Mouse (Mus musculus) intestine, embryonic 16.5 days (tissue): ENCODE data around the gene Pde4a. TPM values are rescaled to one million over a fixed set of nuclear protein-coding genes. Genes with fewer than 3 reads are reported as not detected.
"Not testable (repeated sequence)": the region's sequence is repeated elsewhere in the genome, so short reads cannot be mapped to it uniquely, and the experiment has no call there.

Source experiments
- ATAC-seq: fragments of 200-750 bp; cut with Nextera tagmentation; 2 replicates; pipeline ENCODE4 v1.8.0; 2017; ENCODE audit warnings: moderate TSS enrichment, moderate library complexity
- H3K27ac ChIP-seq: fragments of 300-500 bp; sonication (generic); 2 replicates; pipeline ENCODE4 v1.5.1; 2014; ENCODE audit warnings: mild to moderate bottlenecking, low read length
- H3K27me3 ChIP-seq: fragments of 300-500 bp; sonication (generic); replicated peaks from 2 replicates; pipeline ENCODE4 v1.6.1; 2014; ENCODE audit warnings: low read length, control low read depth, mixed read lengths; ENCODE audit not compliant: control insufficient read depth, insufficient read depth
- H3K36me3 ChIP-seq: fragments of 300-500 bp; sonication (generic); 2 replicates; pipeline ENCODE4 v1.6.1; 2014; ENCODE audit warnings: low read length, control low read depth; ENCODE audit not compliant: control insufficient read depth, insufficient read depth
- H3K4me1 ChIP-seq: fragments of 300-500 bp; sonication (generic); 2 replicates; pipeline ENCODE4 v1.6.1; 2014; ENCODE audit warnings: low read length, control low read depth, mixed read lengths; ENCODE audit not compliant: control insufficient read depth, insufficient read depth
- H3K4me2 ChIP-seq: fragments of 300-500 bp; sonication (generic); 2 replicates; pipeline ENCODE4 v1.6.1; 2014; ENCODE audit warnings: low read depth, low read length, control low read depth
- H3K4me3 ChIP-seq: fragments of 300-500 bp; sonication (generic); 2 replicates; pipeline ENCODE4 v1.5.1; 2014; ENCODE audit warnings: mild to moderate bottlenecking, low read length
- H3K9ac ChIP-seq: fragments of 300-500 bp; sonication (generic); 2 replicates; pipeline ENCODE4 v1.6.1; 2014; ENCODE audit warnings: low read depth, low read length
- H3K9me3 ChIP-seq: fragments of 300-500 bp; sonication (generic); 2 replicates; pipeline ENCODE4 v1.6.1; 2016; ENCODE audit warnings: low read length, control low read depth; ENCODE audit not compliant: control insufficient read depth
- WGBS: fragments of 180-500 bp; shearing (Covaris S2); extraction: QIAGEN DNeasy Blood & Tissue Kit; methylation state at CpG from one replicate; pipeline ENCODE4 v1.1.7; 2014; 5-methylcytosine and 5-hydroxymethylcytosine counted together
- polyA plus RNA-seq: library from polyadenylated mRNA; unstranded; fragments of >200 nt; fragmentation: Nextera tagmentation; extraction: Ambion mirVana; gene quantifications from 2 replicates; pipeline ENCODE4 v1.2.1, GENCODE M21; 2015

Pde4a gene
- polyA plus RNA-seq, 1 experiment from 2014 or later, result 6.2 TPM

DNA sequence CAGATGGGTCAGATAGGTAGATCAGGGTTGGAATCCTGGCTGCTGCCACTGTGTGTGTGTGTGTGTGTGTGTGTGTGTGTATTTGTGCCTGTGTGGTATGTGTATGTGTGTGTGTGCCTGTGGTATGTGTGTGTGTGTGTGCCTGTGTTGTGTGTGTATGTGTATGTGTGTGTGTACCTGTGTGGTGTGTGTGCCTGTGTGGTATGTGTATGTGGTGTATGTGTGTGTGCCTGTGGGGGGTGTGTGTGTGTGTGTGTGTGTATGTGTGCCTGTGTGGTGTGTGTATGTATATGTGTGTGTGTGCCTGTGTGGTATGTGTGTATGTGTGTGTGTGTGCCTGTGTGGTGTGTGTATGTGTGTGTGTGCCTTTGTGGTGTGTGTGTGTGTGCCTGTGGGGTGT lies 89.2 kb downstream of the Pde4a start:
- Histone ChIP-seq H3K27me3 (peaks cover 15% of the 10 kb centered on the region), H3K9me3 (no peaks in the 10 kb centered on the region), H3K36me3 (no peaks in the 10 kb centered on the region), H3K4me3 (no peak overlapping the region), H3K9ac (no peak overlapping the region), H3K4me1 (peaks cover 4% of the 10 kb centered on the region; the same call in 1 of the 2 replicates), H3K4me2 (no peak overlapping the region), H3K27ac (no peak overlapping the region)
- no peak for ATAC-seq

DNA sequence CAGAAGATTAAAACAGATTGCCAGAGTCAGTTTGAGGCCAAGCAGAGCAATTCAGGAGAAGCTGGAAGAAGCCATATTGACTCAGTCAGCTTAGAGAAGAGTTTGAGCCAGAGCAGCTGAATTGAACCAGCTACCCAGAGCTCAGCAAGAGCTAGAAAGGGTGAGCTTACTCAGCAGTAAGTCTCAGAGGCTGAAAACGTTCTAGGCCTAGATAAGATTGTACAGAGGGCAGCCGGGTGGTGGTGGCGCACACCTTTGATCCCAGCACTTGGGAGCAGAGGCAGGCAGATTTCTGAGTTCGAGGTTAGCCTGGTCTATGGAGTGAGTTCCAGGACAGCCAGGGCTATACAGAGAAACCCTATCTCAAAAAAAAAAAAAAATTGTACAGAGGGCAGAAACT lies 90.8 kb downstream of the Pde4a start:
- not testable (repeated sequence) for ATAC-seq, H3K9ac ChIP-seq, H3K27ac ChIP-seq, H3K4me1 ChIP-seq, H3K27me3 ChIP-seq, H3K36me3 ChIP-seq, H3K4me2 ChIP-seq, H3K9me3 ChIP-seq, H3K4me3 ChIP-seq
- 78% methylated on average over 4 of the region's 4 CpGs for WGBS

GRCm38 (mm10) chr9:21260491-21261040 lies 95.1 kb downstream of the Pde4a start:
- Histone ChIP-seq H3K4me2 (no peak overlapping the region), H3K4me1 (peaks cover 16% of the 10 kb centered on the region), H3K27me3 (no peaks in the 10 kb centered on the region; the same call in 1 of the 2 replicates), H3K4me3 (no peak overlapping the region), H3K9me3 (no peaks in the 10 kb centered on the region), H3K36me3 (no peaks in the 10 kb centered on the region), H3K27ac (no peak overlapping the region), H3K9ac (no peak overlapping the region)
- ATAC-seq, result no peak
- WGBS, result 79% methylated on average over 6 of the region's 6 CpGs

DNA sequence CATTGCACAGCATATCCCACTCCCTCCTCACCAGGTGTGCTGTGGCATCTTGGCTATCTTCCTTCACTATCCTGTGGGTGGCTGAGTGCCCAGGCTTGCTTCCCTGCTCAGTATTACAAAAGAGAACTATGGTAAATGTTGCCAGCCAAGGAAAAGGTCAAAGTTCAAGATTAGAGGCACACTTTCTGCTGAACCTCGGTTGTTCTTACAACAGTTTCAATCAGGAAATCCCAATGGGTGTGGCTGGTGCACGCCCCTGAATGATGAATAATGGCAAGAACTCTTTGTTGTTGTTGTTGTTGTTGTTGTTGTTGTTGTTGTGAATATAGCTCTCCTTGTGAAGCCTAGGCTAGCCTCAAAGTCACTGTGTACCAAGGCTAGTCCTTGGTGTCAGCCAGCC lies 96.3 kb downstream of the Pde4a start:
- 43% methylated on average over 2 of the region's 2 CpGs for WGBS
- H3K4me3 ChIP-seq, result no peak overlapping the region
- H3K9ac ChIP-seq, result no peak overlapping the region
- no peaks in the 10 kb centered on the region for H3K9me3 ChIP-seq
- H3K27me3 ChIP-seq, result no peaks in the 10 kb centered on the region; the same call in 1 of the 2 replicates
- H3K4me1 ChIP-seq, result peaks cover 26% of the 10 kb centered on the region
- H3K36me3 ChIP-seq, result no peaks in the 10 kb centered on the region
- no peak for ATAC-seq
- H3K4me2 ChIP-seq, result no peak overlapping the region
- H3K27ac ChIP-seq, result peak overlapping the region; percentile 18; the same call in 1 of the 2 replicates

Other genes starting within 250 kb of the Pde4a start
- gene Dnmt1, start 205.8 kb upstream of the Pde4a start, polyA plus RNA-seq, result 56.3 and 56.9 TPM in 2 replicates
- 24.3 and 24.4 TPM in 2 replicates for gene S1pr2, start 188.9 kb upstream of the Pde4a start, polyA plus RNA-seq
- gene Mrpl4, start 163.0 kb upstream of the Pde4a start, polyA plus RNA-seq, result 165 and 181 TPM in 2 replicates
- gene Icam1, start 149.7 kb upstream of the Pde4a start, polyA plus RNA-seq, result 12.7 and 13.7 TPM in 2 replicates
- 1.8 and 5.4 TPM in 2 replicates for gene Icam4, start 136.3 kb upstream of the Pde4a start, polyA plus RNA-seq
- 0.09 and 0.10 TPM in 2 replicates for gene Icam5, start 133.6 kb upstream of the Pde4a start, polyA plus RNA-seq
- 0.51 and 1.3 TPM in 2 replicates for gene Zglp1, start 98.6 kb upstream of the Pde4a start, polyA plus RNA-seq
- gene Gm49373, start 92.6 kb upstream of the Pde4a start, polyA plus RNA-seq, result 0.44 and 0.55 TPM in 2 replicates
- gene Fdx1l, start 92.1 kb upstream of the Pde4a start, polyA plus RNA-seq, result 63.3 and 69.8 TPM in 2 replicates
- gene Gm38431, start 73.7 kb upstream of the Pde4a start, polyA plus RNA-seq, result 2.5 and 2.9 TPM in 2 replicates
- gene Raver1, start 73.7 kb upstream of the Pde4a start, polyA plus RNA-seq, result 57.7 and 64.7 TPM in 2 replicates
- 17.0 and 18.1 TPM in 2 replicates for gene Tyk2, start 34.5 kb upstream of the Pde4a start, polyA plus RNA-seq
- 247 and 261 TPM in 2 replicates for gene Cdc37, start 15.7 kb upstream of the Pde4a start, polyA plus RNA-seq
- gene Keap1, start 73.6 kb downstream of the Pde4a start, polyA plus RNA-seq, result 58.1 and 59.7 TPM in 2 replicates
- 0.06 TPM in 1 of 2 replicates, not detected in the other for gene S1pr5, start 82.7 kb downstream of the Pde4a start, polyA plus RNA-seq
- gene Atg4d, start 99.6 kb downstream of the Pde4a start, polyA plus RNA-seq, result 62.1 and 62.3 TPM in 2 replicates
- 12.3 and 13.2 TPM in 2 replicates for gene Kri1, start 122.3 kb downstream of the Pde4a start, polyA plus RNA-seq
- gene Cdkn2d, start 125.7 kb downstream of the Pde4a start, polyA plus RNA-seq, result 40.2 and 42.5 TPM in 2 replicates
- 158 and 172 TPM in 2 replicates for gene Ap1m2, start 146.6 kb downstream of the Pde4a start, polyA plus RNA-seq
- 44.6 and 50.2 TPM in 2 replicates for gene Slc44a2, start 155.0 kb downstream of the Pde4a start, polyA plus RNA-seq
- gene Ilf3, start 202.2 kb downstream of the Pde4a start, polyA plus RNA-seq, result 119 and 127 TPM in 2 replicates
- 51.1 and 60.3 TPM in 2 replicates for gene Qtrt1, start 246.1 kb downstream of the Pde4a start, polyA plus RNA-seq